Mouse (Mus musculus) liver, postnatal 0 days (tissue): ENCODE data around the gene Zfp184.

Source experiments
- CTCF ChIP-seq: sonication (generic); IDR thresholded peaks from 2 replicates; pipeline ENCODE4 v1.5.1; 2016; ENCODE audit warnings: antibody characterized with exemption, low read depth
- EP300 ChIP-seq: IDR thresholded peaks from 2 replicates; pipeline ENCODE4 v1.6.1; 2016; ENCODE audit warnings: antibody characterized with exemption, low read depth, mild to moderate bottlenecking

- no peak for TF ChIP-seq CTCF
- no peak for TF ChIP-seq EP300
These were observed 38.6 kb upstream of the Zfp184 start for GRCm38 (mm10) chr13:21906301-21906700.
